Mouse (Mus musculus): ENCODE results near the gene Gm47841.

- TF ChIP-seq MAX (IDR thresholded peaks at IDR 0.05; ENCODE audit: low read length) = no peak
- TF ChIP-seq CTCF (conservative IDR thresholded peaks at IDR 0.05 in 1 of 2, IDR thresholded peaks at IDR 0.05 in 1 of 2; ENCODE audit: low read depth in 2 of 2, low read length in 2 of 2) = no peak
- TF ChIP-seq POLR2A (IDR thresholded peaks at IDR 0.05; ENCODE audit: low read depth, low read length) = no peak
- TF ChIP-seq EP300 (IDR thresholded peaks at IDR 0.05; ENCODE audit: low read length) = no peak
- TF ChIP-seq BHLHE40 (IDR thresholded peaks at IDR 0.05; ENCODE audit: low read depth, low read length) = no peak
- TF ChIP-seq IRF4 (IDR thresholded peaks at IDR 0.05; ENCODE audit: low read depth, low read length) = no peak
- TF ChIP-seq ZNF384 (IDR thresholded peaks at IDR 0.05; ENCODE audit: low read depth, low read length) = no peak
- no peak for TF ChIP-seq NRF1 (IDR thresholded peaks at IDR 0.05; ENCODE audit: low read depth, low read length)
Measured at GRCm38 (mm10) chr15:101077001-101077812, 30.0 kb upstream of the Gm47841 start.

Measured in CH12.LX (cell line).